Mouse (Mus musculus): ENCODE measurements around the gene Mettl27. TPM values are rescaled to one million over a fixed set of nuclear protein-coding genes. Genes with fewer than 3 reads are reported as not detected.

The Mettl27 gene
- 2.3 to 3.3 TPM (median 3.0 TPM) in 4 replicates for total RNA-seq (2023; ENCODE audit: inconsistent age)

GRCm38 (mm10) chr5:134932179-134932902, at the start of gene Mettl27:
Mettl27 (plus strand) TSS chr5:134932368.

GRCm38 (mm10) chr5:134906633-134907032, 25.5 kb upstream of the Mettl27 start, which contains the start of gene Tmem270:
Tmem270 (minus strand) TSS chr5:134906733.

GRCm38 (mm10) chr5:134915311-134915710, 16.9 kb upstream of the Mettl27 start, which contains the start of gene Cldn13:
Cldn13 (minus strand) TSS chr5:134915526.

GRCm38 (mm10) chr5:134946857-134947255, 14.7 kb downstream of the Mettl27 start, which contains the start of gene Cldn4:
Cldn4 (minus strand) TSS chr5:134946934.

GRCm38 (mm10) chr5:134985633-134986297, 53.6 kb downstream of the Mettl27 start, which contains the start of gene Cldn3:
Cldn3 (plus strand) TSS chr5:134986214.

Other genes starting within 250 kb of the Mettl27 start
- gene Limk1, start 243.8 kb upstream of the Mettl27 start, total RNA-seq (2023; ENCODE audit: inconsistent age): 13.5 to 18.0 TPM (median 16.9 TPM) in 4 replicates
- not detected in 4 replicates for gene Eln, start 185.0 kb upstream of the Mettl27 start, total RNA-seq (2023; ENCODE audit: inconsistent age)
- not detected in 4 replicates for gene Tmem270, start 25.6 kb upstream of the Mettl27 start, total RNA-seq (2023; ENCODE audit: inconsistent age)
- gene Cldn13, start 16.8 kb upstream of the Mettl27 start, total RNA-seq (2023; ENCODE audit: inconsistent age): not detected in 4 replicates
- not detected in 4 replicates for gene Cldn4, start 14.6 kb downstream of the Mettl27 start, total RNA-seq (2023; ENCODE audit: inconsistent age)
- gene Cldn3, start 53.8 kb downstream of the Mettl27 start, total RNA-seq (2023; ENCODE audit: inconsistent age): not detected in 4 replicates
- gene Abhd11, start 76.8 kb downstream of the Mettl27 start, total RNA-seq (2023; ENCODE audit: inconsistent age): 33.6 to 38.3 TPM (median 37.2 TPM) in 4 replicates
- gene Stx1a, start 91.1 kb downstream of the Mettl27 start, total RNA-seq (2023; ENCODE audit: inconsistent age): 1.7 to 3.0 TPM (median 2.3 TPM) in 4 replicates
- gene Dnajc30, start 131.8 kb downstream of the Mettl27 start, total RNA-seq (2023; ENCODE audit: inconsistent age): 20.1 to 21.2 TPM (median 20.9 TPM) in 4 replicates
- gene Bud23, start 132.6 kb downstream of the Mettl27 start, total RNA-seq (2023; ENCODE audit: inconsistent age): 104 to 126 TPM (median 115 TPM) in 4 replicates
- 0.33 to 0.71 TPM (median 0.66 TPM) in 3 of 4 replicates, not detected in the other for gene Vps37d, start 145.9 kb downstream of the Mettl27 start, total RNA-seq (2023; ENCODE audit: inconsistent age)
- gene Mlxipl, start 157.5 kb downstream of the Mettl27 start, total RNA-seq (2023; ENCODE audit: inconsistent age): not detected in 4 replicates
- gene Tbl2, start 217.3 kb downstream of the Mettl27 start, total RNA-seq (2023; ENCODE audit: inconsistent age): 15.9 to 23.0 TPM (median 17.9 TPM) in 4 replicates
- gene Bcl7b, start 235.9 kb downstream of the Mettl27 start, total RNA-seq (2023; ENCODE audit: inconsistent age): 75.5 to 78.3 TPM (median 76.9 TPM) in 4 replicates

Data from B cell, adult (primary cell).